ENCODE assay signal across 9 mouse cellular contexts in the genomic region with DNA sequence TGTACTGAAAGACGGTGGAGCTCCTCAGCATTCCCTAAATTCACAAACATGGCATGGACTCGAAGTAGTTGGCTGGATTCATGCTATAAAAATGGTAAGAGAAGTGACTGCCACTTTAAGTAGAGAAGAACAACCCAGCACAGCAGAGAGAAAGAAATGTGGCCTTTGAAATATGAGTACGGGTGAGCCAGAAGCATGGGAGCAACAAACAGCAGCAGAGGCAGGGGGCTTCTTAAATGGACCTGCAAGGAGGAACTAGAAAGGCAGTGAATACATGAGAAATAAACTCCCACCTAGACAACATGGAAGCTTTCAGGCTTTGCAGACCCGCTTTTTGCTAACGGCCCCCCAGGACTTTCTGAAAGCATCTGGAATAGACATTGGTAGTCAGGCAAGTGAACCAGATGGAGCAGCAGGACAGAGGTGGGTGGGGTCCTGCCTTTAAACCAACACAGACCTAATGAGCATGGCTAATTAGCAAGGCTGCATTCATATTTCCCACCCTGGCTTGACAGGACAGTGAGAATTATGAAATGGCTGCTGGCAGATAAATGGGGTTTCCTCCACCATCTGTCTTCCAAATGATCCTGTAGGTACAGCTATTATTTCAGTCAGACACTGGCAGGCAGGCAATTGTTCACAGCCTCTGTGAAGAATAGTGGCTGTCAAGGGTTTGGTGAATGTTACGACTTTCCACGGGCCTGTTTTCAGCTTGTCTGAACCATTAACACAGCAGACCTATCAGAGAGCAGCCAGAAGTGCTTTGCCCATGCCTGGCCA.
A peak's percentile ranks its signal among the peaks of the same experiment; 100 is the strongest.
DNase-seq lines count a peak whose midpoint lies in the region; ATAC-seq and TF ChIP-seq lines count a peak whose summit lies in the region.
"Had no signal": no experiment of that assay in that cellular context is flagged by ENCODE, and none has a peak within 500 bp of the region (broad histone marks: within the 10 kb centered on the region; RNA-seq: fewer than 3 reads in every experiment).

No protein-coding gene starts in this region.

- H3K4me2 ChIP-seq in limb, embryonic 14.5 days (replicated peaks; ENCODE audit: low read depth, low read length, severe bottlenecking), result 0 out of 2 replicates have a peak overlapping the region, but pooled peaks have one; percentile 17

- no peak overlapping the region for H3K9ac ChIP-seq in limb, embryonic 14.5 days (ENCODE audit: low read depth, low read length, severe bottlenecking)

- H3K27ac ChIP-seq in limb, embryonic 14.5 days (replicated peaks; ENCODE audit: low read depth, low read length), result no peak overlapping the region
- no peak overlapping the region for H3K27ac ChIP-seq in thymus, adult 2 months (ENCODE audit: control insufficient read depth, insufficient read depth, low read length)

- H3K4me3 ChIP-seq in limb, embryonic 14.5 days (replicated peaks; ENCODE audit: low read length), result no peak overlapping the region
- H3K4me3 ChIP-seq in thymus, adult 2 months (ENCODE audit: control insufficient read depth, insufficient read depth, low read length), result no peak overlapping the region

- TF ChIP-seq CTCF in thymus, adult 2 months (IDR thresholded peaks at IDR 0.05; ENCODE audit: borderline replicate concordance, control insufficient read depth, extremely low read depth, insufficient read depth, low read length, poor library complexity), result no peak

- 14% methylated on average over 7 of the region's 7 CpGs for WGBS in limb, embryonic 14.5 days
- WGBS in thymus, adult 2 months, result 80% methylated on average over 7 of the region's 7 CpGs

- peaks cover 9% of the 10 kb centered on the region; the same call in 1 of the 2 replicates for H3K4me1 ChIP-seq in limb, embryonic 14.5 days (ENCODE audit: control insufficient read depth, insufficient read depth, low read length)
- H3K4me1 ChIP-seq in thymus, adult 2 months (replicated peaks; ENCODE audit: control insufficient read depth, insufficient read depth, low read length), result no peaks in the 10 kb centered on the region

- no peaks in the 10 kb centered on the region for H3K27me3 ChIP-seq in limb, embryonic 14.5 days (ENCODE audit: control insufficient read depth, insufficient read depth, low read length)
- no peaks in the 10 kb centered on the region for H3K27me3 ChIP-seq in thymus, adult 2 months (ENCODE audit: control insufficient read depth, insufficient read depth, low read length)

- intact Hi-C loops in left cerebral cortex, postnatal 4 days (cut with DNase I), result loop anchor here (10.0 kb wide), 1 partner anchor 225 kb away; no protein-coding TSS in a partner anchor
- intact Hi-C loops in left cerebral cortex, postnatal 36 days (cut with DNase I), result no loop called here

- peak; percentile 60; the same call in 1 of the 2 replicates for ATAC-seq in limb, embryonic 14.5 days (ENCODE audit: low FRiP score, low read depth)

- no peak for TF ChIP-seq POLR2A in limb, embryonic 14.5 days (IDR thresholded peaks at IDR 0.05; ENCODE audit: borderline replicate concordance, extremely low read depth, insufficient read depth, insufficient read length)
- TF ChIP-seq POLR2A in thymus, adult 2 months (IDR thresholded peaks at IDR 0.05; ENCODE audit: control insufficient read depth, extremely low read depth, insufficient read depth, low read length, poor library complexity), result no peak

- peak; percentile 38 for DNase-seq in left cerebral cortex, postnatal 4 days
- DNase-seq in left cerebral cortex, postnatal 36 days (ENCODE audit: low spot score in 2 of 2), result no peak
- peak; percentile 42 for DNase-seq in forelimb bud, embryonic 11.5 days (ENCODE audit: low read depth, low spot score)
- DNase-seq in limb, embryonic 14.5 days (ENCODE audit: low spot score), result peak; percentile 18
- DNase-seq in retina, postnatal 1 day, result peak; percentile 46
- no peak for DNase-seq in testis, postnatal 14 days (ENCODE audit: low spot score)
- DNase-seq in thymus, adult 2 months, result no peak
- DNase-seq in frontal cortex, postnatal 10 days (ENCODE audit: low spot score in 2 of 2), result no peak
- DNase-seq: cerebellum, adult 11 months had no signal

- no peaks in the 10 kb centered on the region for H3K9me3 ChIP-seq in limb, embryonic 14.5 days (ENCODE audit: control insufficient read depth, low read length)

- H3K36me3 ChIP-seq in limb, embryonic 14.5 days (ENCODE audit: control insufficient read depth, insufficient read depth, low read length), result no peaks in the 10 kb centered on the region
- H3K36me3 ChIP-seq in thymus, adult 2 months (ENCODE audit: control insufficient read depth, insufficient read depth, low read length), result no peaks in the 10 kb centered on the region

Comparison
In these comparisons a context has a peak if more than half of its experiments do, and no peak if none do; other contexts are left out.
1. DNase-seq: peak in left cerebral cortex, postnatal 4 days (single experiment), forelimb bud, embryonic 11.5 days (single experiment), limb, embryonic 14.5 days (single experiment) and retina, postnatal 1 day (single experiment); none in left cerebral cortex, postnatal 36 days (0 of 2), testis, postnatal 14 days (single experiment), thymus, adult 2 months (single experiment) and frontal cortex, postnatal 10 days (0 of 2).